Mouse (Mus musculus): Measurements from ENCODE around the gene Gm33543. TPM values are rescaled to one million over a fixed set of nuclear protein-coding genes. Genes with fewer than 3 reads are reported as not detected.

Gm33543 gene
- polyA plus RNA-seq, 2 experiments from 2014 or later = not detected

- no peak for ATAC-seq
These were observed 65.7 kb downstream of the Gm33543 start for GRCm38 (mm10) chr10:95777071-95777470.

GRCm38 (mm10) chr10:95774856-95775255, 67.9 kb downstream of the Gm33543 start:
- no peak for ATAC-seq

DNA sequence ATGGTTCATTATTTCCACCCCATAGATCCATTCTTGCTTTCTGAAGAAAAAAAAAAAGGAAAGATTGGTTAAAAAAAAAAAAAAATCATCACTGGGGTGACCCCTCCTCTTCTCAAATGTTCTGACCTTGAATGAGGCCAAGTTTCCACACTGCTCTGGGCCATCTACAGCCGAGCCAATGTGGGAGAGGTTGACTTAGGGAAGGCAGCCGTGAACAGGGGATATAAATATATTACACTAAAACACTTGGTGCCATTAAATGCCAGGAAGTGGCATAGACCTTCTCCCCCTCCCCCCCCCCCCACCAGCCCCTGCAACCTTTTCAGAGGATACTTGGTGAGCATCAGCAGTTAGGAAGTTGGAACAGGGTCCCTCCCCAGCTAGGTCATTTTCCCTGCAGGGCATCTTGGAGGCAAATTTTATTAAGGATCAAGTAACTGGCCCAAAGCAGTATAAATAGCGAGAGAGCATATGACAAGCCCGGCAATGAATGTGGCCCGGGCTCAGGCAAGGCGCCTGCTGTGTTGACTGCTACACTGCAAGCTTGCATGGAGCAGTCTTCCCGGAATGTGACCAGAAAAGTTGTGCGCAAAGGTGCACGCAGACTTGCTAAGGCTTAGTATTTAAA, 68.6 kb downstream of the Gm33543 start:
- ATAC-seq = no peak

Other genes starting within 250 kb of the Gm33543 start
- not detected for gene Anapc15-ps, start 169.5 kb downstream of the Gm33543 start, polyA plus RNA-seq (2017; shearing (Covaris generic))
- gene Eea1, start 97.7 kb upstream of the Gm33543 start, polyA plus RNA-seq (2017; shearing (Covaris generic)) = 10 to 100 TPM; 23.2 to 26.6 TPM